Mouse (Mus musculus) heart, embryonic 14.5 days (tissue): ENCODE results near the gene Cdca4. TPM values are rescaled to one million over a fixed set of nuclear protein-coding genes. Genes with fewer than 3 reads are reported as not detected.

Source experiments
- ATAC-seq: fragments of 200-750 bp; cut with Nextera tagmentation; 2 replicates; pipeline ENCODE4 v1.8.0; 2017; ENCODE audit warnings: low read depth, moderate TSS enrichment; ENCODE audit not compliant: insufficient number of reproducible peaks, insufficient read depth, low FRiP score
- H3K27ac ChIP-seq, 2 experiments: fragments of 200-500 bp in 1 of 2; fragments of 300-500 bp in 1 of 2; sonication (generic) in 1 of 2; replicated peaks in 1 of 2; 2 replicates each; pipeline ENCODE4 v1.5.1; 2012 to 2014; ENCODE audit warnings: low read depth in 2 of 2, low read length in 2 of 2, control low read depth in 1 of 2, mild to moderate bottlenecking in 1 of 2, mixed read lengths in 1 of 2; ENCODE audit not compliant: control insufficient read depth in 1 of 2, insufficient read depth in 1 of 2
- H3K27me3 ChIP-seq: fragments of 300-500 bp; sonication (generic); 2 replicates; pipeline ENCODE4 v1.6.1; 2014; ENCODE audit warnings: mild to moderate bottlenecking, low read length, control low read depth; ENCODE audit not compliant: control insufficient read depth, insufficient read depth
- H3K36me3 ChIP-seq: fragments of 300-500 bp; sonication (generic); 2 replicates; pipeline ENCODE4 v1.6.1; 2014; ENCODE audit warnings: mild to moderate bottlenecking, control low read depth, low read length, mixed read lengths; ENCODE audit not compliant: control insufficient read depth, insufficient read depth
- H3K4me1 ChIP-seq, 2 experiments: fragments of 200-500 bp in 1 of 2; fragments of 300-500 bp in 1 of 2; sonication (generic) in 1 of 2; 2 replicates each; pipeline ENCODE4 v1.6.1; 2012 to 2014; ENCODE audit warnings: low read length in 2 of 2, control low read depth in 1 of 2, mixed read lengths in 1 of 2; ENCODE audit not compliant: control insufficient read depth in 2 of 2, insufficient read depth in 2 of 2
- H3K4me2 ChIP-seq: fragments of 300-500 bp; sonication (generic); 2 replicates; pipeline ENCODE4 v1.6.1; 2014; ENCODE audit warnings: mild to moderate bottlenecking, low read length
- H3K4me3 ChIP-seq, 2 experiments: fragments of 200-500 bp in 1 of 2; fragments of 300-500 bp in 1 of 2; sonication (generic) in 1 of 2; 2 replicates each; pipeline ENCODE4 v1.5.1; 2012 to 2014; ENCODE audit warnings: low read length in 2 of 2, mild to moderate bottlenecking in 2 of 2, control low read depth in 1 of 2, low read depth in 1 of 2, moderate library complexity in 1 of 2; ENCODE audit not compliant: control insufficient read depth in 1 of 2, insufficient read depth in 1 of 2
- H3K9ac ChIP-seq: fragments of 300-500 bp; sonication (generic); 2 replicates; pipeline ENCODE4 v1.6.1; 2014; ENCODE audit warnings: mild to moderate bottlenecking, low read length
- H3K9me3 ChIP-seq: fragments of 300-500 bp; sonication (generic); 2 replicates; pipeline ENCODE4 v1.6.1; 2016; ENCODE audit warnings: low read length, control low read depth; ENCODE audit not compliant: control insufficient read depth
- WGBS: fragments of 180-500 bp; shearing (Covaris S2); extraction: QIAGEN DNeasy Blood & Tissue Kit; methylation state at CpG from one replicate; pipeline ENCODE4 v1.1.7; 2014; 5-methylcytosine and 5-hydroxymethylcytosine counted together
- polyA plus RNA-seq: library from polyadenylated mRNA; unstranded; fragments of >200 nt; fragmentation: Nextera tagmentation; extraction: Ambion mirVana; gene quantifications from 2 replicates; pipeline ENCODE4 v1.2.1, GENCODE M21; 2014

Cdca4 gene
- polyA plus RNA-seq, 1 experiment from 2014 or later = 42.0 TPM

- no peak for ATAC-seq
- no peaks in the 10 kb centered on the region for H3K9me3 ChIP-seq
- 86% methylated on average over 3 of the region's 3 CpGs for WGBS
- H3K9ac ChIP-seq = no peak overlapping the region
- no peaks in the 10 kb centered on the region for H3K36me3 ChIP-seq
- H3K27ac ChIP-seq = no peak overlapping the region
- H3K4me1 ChIP-seq = no peaks in the 10 kb centered on the region
- H3K27me3 ChIP-seq = no peaks in the 10 kb centered on the region
- H3K4me3 ChIP-seq = no peak overlapping the region
- no peak overlapping the region for H3K4me2 ChIP-seq
Observed at GRCm38 (mm10) chr12:112856338-112856737, 27.1 kb upstream of the Cdca4 start.

GRCm38 (mm10) chr12:112854610-112855333, 25.5 kb upstream of the Cdca4 start:
- ATAC-seq = no peak
- 70% methylated on average over 7 of the region's 7 CpGs for WGBS
- Histone ChIP-seq H3K4me1 (no peaks in the 10 kb centered on the region), H3K9me3 (no peaks in the 10 kb centered on the region), H3K4me2 (no peak overlapping the region), H3K27ac (no peak overlapping the region), H3K9ac (no peak overlapping the region), H3K4me3 (no peak overlapping the region), H3K36me3 (no peaks in the 10 kb centered on the region), H3K27me3 (no peaks in the 10 kb centered on the region)

- H3K36me3 ChIP-seq = no peaks in the 10 kb centered on the region
- no peak overlapping the region for H3K4me3 ChIP-seq
- WGBS = 83% methylated on average over 11 of the region's 11 CpGs
- ATAC-seq = no peak
- no peak overlapping the region for H3K27ac ChIP-seq
- no peak overlapping the region for H3K9ac ChIP-seq
- H3K4me2 ChIP-seq = no peak overlapping the region
- no peaks in the 10 kb centered on the region for H3K9me3 ChIP-seq
- no peaks in the 10 kb centered on the region for H3K27me3 ChIP-seq
- H3K4me1 ChIP-seq = no peaks in the 10 kb centered on the region
Observed at GRCm38 (mm10) chr12:112853050-112853729, 24.0 kb upstream of the Cdca4 start.

GRCm38 (mm10) chr12:112851116-112851515, 21.9 kb upstream of the Cdca4 start:
- Histone ChIP-seq H3K9me3 (no peaks in the 10 kb centered on the region), H3K4me3 (no peak overlapping the region), H3K4me2 (no peak overlapping the region), H3K9ac (no peak overlapping the region), H3K27ac (no peak overlapping the region), H3K27me3 (no peaks in the 10 kb centered on the region), H3K36me3 (no peaks in the 10 kb centered on the region), H3K4me1 (no peaks in the 10 kb centered on the region)
- no peak for ATAC-seq
- WGBS = 19% methylated on average over 6 of the region's 8 CpGs

- H3K4me2 ChIP-seq = no peak overlapping the region
- no peak overlapping the region for H3K9ac ChIP-seq
- no peaks in the 10 kb centered on the region for H3K27me3 ChIP-seq
- no peak for ATAC-seq
- H3K4me3 ChIP-seq = no peak overlapping the region
- no peaks in the 10 kb centered on the region for H3K4me1 ChIP-seq
- 84% methylated on average over 9 of the region's 9 CpGs for WGBS
- H3K27ac ChIP-seq = no peak overlapping the region
- H3K36me3 ChIP-seq = no peaks in the 10 kb centered on the region
- no peaks in the 10 kb centered on the region for H3K9me3 ChIP-seq
Observed at GRCm38 (mm10) chr12:112850344-112850743, 21.1 kb upstream of the Cdca4 start.

- Histone ChIP-seq H3K4me3 (no peak overlapping the region), H3K9me3 (no peaks in the 10 kb centered on the region), H3K36me3 (no peaks in the 10 kb centered on the region), H3K27ac (no peak overlapping the region), H3K4me1 (no peaks in the 10 kb centered on the region), H3K9ac (no peak overlapping the region), H3K4me2 (no peak overlapping the region), H3K27me3 (no peaks in the 10 kb centered on the region)
- no peak for ATAC-seq
- WGBS = 77% methylated on average over 11 of the region's 11 CpGs
Observed at GRCm38 (mm10) chr12:112849235-112850022, 20.2 kb upstream of the Cdca4 start.

GRCm38 (mm10) chr12:112847880-112848279, 18.7 kb upstream of the Cdca4 start:
- no peaks in the 10 kb centered on the region for H3K27me3 ChIP-seq
- no peaks in the 10 kb centered on the region for H3K4me1 ChIP-seq
- no peaks in the 10 kb centered on the region for H3K36me3 ChIP-seq
- no peak overlapping the region for H3K9ac ChIP-seq
- no peak overlapping the region for H3K4me2 ChIP-seq
- H3K9me3 ChIP-seq = no peaks in the 10 kb centered on the region
- no peak overlapping the region for H3K4me3 ChIP-seq
- ATAC-seq = no peak
- 84% methylated on average over 2 of the region's 2 CpGs for WGBS
- H3K27ac ChIP-seq = no peak overlapping the region
